Mouse (Mus musculus): ENCODE results near the gene Ip6k3.

DNA sequence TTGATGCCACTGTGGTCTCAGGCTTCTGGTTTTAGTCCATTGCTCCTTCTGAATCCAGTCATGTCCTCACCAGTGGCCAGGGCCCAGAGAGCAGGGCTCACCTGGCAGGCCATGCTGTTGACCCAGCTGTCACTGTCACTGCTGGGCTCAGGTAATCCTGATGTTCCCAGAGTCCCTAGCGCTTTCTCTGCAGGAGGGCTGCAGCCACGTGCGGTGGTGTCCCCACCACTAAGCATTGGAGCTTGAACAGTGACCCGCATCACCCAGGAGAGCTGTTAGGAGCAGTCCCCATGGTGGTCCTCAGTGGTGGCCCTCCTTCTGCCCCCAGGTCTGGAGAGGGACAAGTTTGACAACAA lies 48.1 kb downstream of the Ip6k3 start:
- TF ChIP-seq CHD2 (IDR thresholded peaks at IDR 0.05; ENCODE audit: low read depth, low read length): no peak
- no peak for TF ChIP-seq MAFK (IDR thresholded peaks at IDR 0.05; ENCODE audit: insufficient read depth, low read depth, low read length)

Data from ES-E14 (cell line).